Mouse (Mus musculus): Measurements from ENCODE around the gene Eef1akmt3. TPM values are rescaled to one million over a fixed set of nuclear protein-coding genes. Genes with fewer than 3 reads are reported as not detected.

The Eef1akmt3 gene
- polyA plus RNA-seq, 1 experiment from 2014 or later, result 0.33 TPM

GRCm38 (mm10) chr10:127018422-127018821, 22.9 kb downstream of the Eef1akmt3 start:
- Histone ChIP-seq H3K4me2 (no peak overlapping the region), H3K4me1 (no peaks in the 10 kb centered on the region), H3K36me3 (peaks cover 28% of the 10 kb centered on the region), H3K27ac (replicated peaks) (no peak overlapping the region), H3K9ac (no peak overlapping the region), H3K9me3 (no peaks in the 10 kb centered on the region), H3K4me3 (no peak overlapping the region), H3K27me3 (replicated peaks) (no peaks in the 10 kb centered on the region)
- no peak for ATAC-seq (ENCODE audit: extremely low read depth, insufficient number of reproducible peaks, low FRiP score, low TSS enrichment)
- 79% methylated on average over 16 of the region's 16 CpGs for WGBS

GRCm38 (mm10) chr10:127017071-127017470, 24.2 kb downstream of the Eef1akmt3 start:
- WGBS, result 26% methylated on average over 2 of the region's 2 CpGs

GRCm38 (mm10) chr10:127016488-127016887, 24.8 kb downstream of the Eef1akmt3 start:
- H3K27ac ChIP-seq (replicated peaks), result no peak overlapping the region
- peaks cover 24% of the 10 kb centered on the region for H3K36me3 ChIP-seq
- H3K9ac ChIP-seq, result no peak overlapping the region
- no peaks in the 10 kb centered on the region for H3K4me1 ChIP-seq
- no peak overlapping the region for H3K4me2 ChIP-seq
- H3K9me3 ChIP-seq, result no peaks in the 10 kb centered on the region
- no peaks in the 10 kb centered on the region for H3K27me3 ChIP-seq (replicated peaks)
- ATAC-seq (ENCODE audit: extremely low read depth, insufficient number of reproducible peaks, low FRiP score, low TSS enrichment), result no peak
- no peak overlapping the region for H3K4me3 ChIP-seq
- WGBS, result 50% methylated on average over 5 of the region's 5 CpGs

More at GRCm38 (mm10) chr10:127017071-127017470, 24.2 kb downstream of the Eef1akmt3 start:
- Histone ChIP-seq H3K4me2 (no peak overlapping the region), H3K36me3 (peaks cover 26% of the 10 kb centered on the region), H3K27me3 (replicated peaks) (no peaks in the 10 kb centered on the region), H3K27ac (replicated peaks) (no peak overlapping the region), H3K9ac (0 out of 2 replicates have a peak overlapping the region, but pooled peaks have one; percentile 24), H3K4me3 (no peak overlapping the region), H3K4me1 (no peaks in the 10 kb centered on the region), H3K9me3 (no peaks in the 10 kb centered on the region)
- no peak for ATAC-seq (ENCODE audit: extremely low read depth, insufficient number of reproducible peaks, low FRiP score, low TSS enrichment)

- Histone ChIP-seq H3K36me3 (peaks cover 22% of the 10 kb centered on the region), H3K9ac (no peak overlapping the region), H3K4me2 (no peak overlapping the region), H3K4me1 (no peaks in the 10 kb centered on the region), H3K9me3 (no peaks in the 10 kb centered on the region), H3K27me3 (replicated peaks) (no peaks in the 10 kb centered on the region), H3K4me3 (no peak overlapping the region), H3K27ac (replicated peaks) (no peak overlapping the region)
- 81% methylated on average over 7 of the region's 7 CpGs for whole genome bisulfite sequencing
- ATAC-seq (ENCODE audit: extremely low read depth, insufficient number of reproducible peaks, low FRiP score, low TSS enrichment), result no peak
These were observed 37.5 kb downstream of the Eef1akmt3 start for GRCm38 (mm10) chr10:127003806-127004205.

- peaks cover 27% of the 10 kb centered on the region for H3K36me3 ChIP-seq
- no peaks in the 10 kb centered on the region for H3K27me3 ChIP-seq (replicated peaks)
- H3K9me3 ChIP-seq, result no peaks in the 10 kb centered on the region
- no peak for ATAC-seq (ENCODE audit: extremely low read depth, insufficient number of reproducible peaks, low FRiP score, low TSS enrichment)
- WGBS, result 84% methylated on average over 8 of the region's 8 CpGs
- no peak overlapping the region for H3K27ac ChIP-seq (replicated peaks)
- H3K9ac ChIP-seq, result no peak overlapping the region
- no peaks in the 10 kb centered on the region for H3K4me1 ChIP-seq
- H3K4me3 ChIP-seq, result no peak overlapping the region
- H3K4me2 ChIP-seq, result no peak overlapping the region
These were observed 38.0 kb downstream of the Eef1akmt3 start for GRCm38 (mm10) chr10:127003334-127003733.

- WGBS, result 89% methylated on average over 5 of the region's 5 CpGs
- H3K36me3 ChIP-seq, result peaks cover 32% of the 10 kb centered on the region
- H3K4me3 ChIP-seq, result no peak overlapping the region
- ATAC-seq (ENCODE audit: extremely low read depth, insufficient number of reproducible peaks, low FRiP score, low TSS enrichment), result no peak
- no peaks in the 10 kb centered on the region for H3K27me3 ChIP-seq (replicated peaks)
- no peak overlapping the region for H3K27ac ChIP-seq (replicated peaks)
- no peak overlapping the region for H3K4me2 ChIP-seq
- 0 out of 2 replicates have a peak, but pooled peaks cover 1% of the 10 kb centered on the region for H3K4me1 ChIP-seq
- H3K9me3 ChIP-seq, result no peaks in the 10 kb centered on the region
- no peak overlapping the region for H3K9ac ChIP-seq
These were observed 38.5 kb downstream of the Eef1akmt3 start for GRCm38 (mm10) chr10:127002765-127003164.

GRCm38 (mm10) chr10:127002056-127002455, 39.3 kb downstream of the Eef1akmt3 start:
- 0 out of 2 replicates have a peak, but pooled peaks cover 7% of the 10 kb centered on the region for H3K4me1 ChIP-seq

GRCm38 (mm10) chr10:127001297-127001696, 40.0 kb downstream of the Eef1akmt3 start:
- H3K36me3 ChIP-seq, result peaks cover 41% of the 10 kb centered on the region
- H3K27ac ChIP-seq (replicated peaks), result no peak overlapping the region
- 0 out of 2 replicates have a peak, but pooled peaks cover 7% of the 10 kb centered on the region for H3K4me1 ChIP-seq
- H3K9me3 ChIP-seq, result no peaks in the 10 kb centered on the region
- H3K4me2 ChIP-seq, result no peak overlapping the region
- no peak overlapping the region for H3K4me3 ChIP-seq
- 81% methylated on average over 9 of the region's 9 CpGs for WGBS
- no peak for ATAC-seq (ENCODE audit: extremely low read depth, insufficient number of reproducible peaks, low FRiP score, low TSS enrichment)
- no peaks in the 10 kb centered on the region for H3K27me3 ChIP-seq (replicated peaks)
- no peak overlapping the region for H3K9ac ChIP-seq

More at GRCm38 (mm10) chr10:127002056-127002455, 39.3 kb downstream of the Eef1akmt3 start:
- H3K27me3 ChIP-seq (replicated peaks), result no peaks in the 10 kb centered on the region
- peaks cover 40% of the 10 kb centered on the region for H3K36me3 ChIP-seq
- WGBS, result 76% methylated on average over 1 of the region's 1 CpGs
- no peak for ATAC-seq (ENCODE audit: extremely low read depth, insufficient number of reproducible peaks, low FRiP score, low TSS enrichment)
- H3K4me2 ChIP-seq, result no peak overlapping the region
- H3K27ac ChIP-seq (replicated peaks), result no peak overlapping the region
- H3K9me3 ChIP-seq, result no peaks in the 10 kb centered on the region
- no peak overlapping the region for H3K4me3 ChIP-seq
- no peak overlapping the region for H3K9ac ChIP-seq

GRCm38 (mm10) chr10:127000529-127000928, 40.8 kb downstream of the Eef1akmt3 start, which contains the start of gene Avil:
TSS of gene Avil (plus strand) at chr10:127000709.
- no peak within 1 kb of the TSS for H3K4me3 ChIP-seq
- no peak for ATAC-seq (ENCODE audit: extremely low read depth, insufficient number of reproducible peaks, low FRiP score, low TSS enrichment)
- H3K27ac ChIP-seq (replicated peaks), result no peak within 1 kb of the TSS
- 73% methylated on average over 5 of the region's 5 CpGs for WGBS
- H3K27me3 ChIP-seq (replicated peaks), result no peaks in the 10 kb centered on the region
- no peak within 1 kb of the TSS for H3K4me2 ChIP-seq
- H3K4me1 ChIP-seq, result 0 out of 2 replicates have a peak, but pooled peaks cover 7% of the 10 kb centered on the region
- peaks cover 48% of the 10 kb centered on the region for H3K36me3 ChIP-seq
- no peak within 1 kb of the TSS for H3K9ac ChIP-seq
- H3K9me3 ChIP-seq, result no peaks in the 10 kb centered on the region

GRCm38 (mm10) chr10:126997340-126998113, 43.8 kb downstream of the Eef1akmt3 start:
- Histone ChIP-seq H3K4me2 (no peak overlapping the region), H3K27ac (replicated peaks) (no peak overlapping the region), H3K9me3 (no peaks in the 10 kb centered on the region), H3K9ac (no peak overlapping the region), H3K36me3 (peaks cover 78% of the 10 kb centered on the region), H3K4me3 (no peak overlapping the region), H3K4me1 (0 out of 2 replicates have a peak, but pooled peaks cover 7% of the 10 kb centered on the region), H3K27me3 (replicated peaks) (no peaks in the 10 kb centered on the region)
- 65% methylated on average over 13 of the region's 13 CpGs for WGBS
- ATAC-seq (ENCODE audit: extremely low read depth, insufficient number of reproducible peaks, low FRiP score, low TSS enrichment), result no peak

- 81% methylated on average over 3 of the region's 3 CpGs for WGBS
- Histone ChIP-seq H3K9me3 (no peaks in the 10 kb centered on the region), H3K36me3 (peaks cover 69% of the 10 kb centered on the region), H3K27ac (replicated peaks) (no peak overlapping the region), H3K4me3 (no peak overlapping the region), H3K27me3 (replicated peaks) (no peaks in the 10 kb centered on the region), H3K4me2 (no peak overlapping the region), H3K4me1 (peaks cover 37% of the 10 kb centered on the region), H3K9ac (no peak overlapping the region)
- no peak for ATAC-seq (ENCODE audit: extremely low read depth, insufficient number of reproducible peaks, low FRiP score, low TSS enrichment)
These were observed 47.7 kb downstream of the Eef1akmt3 start for GRCm38 (mm10) chr10:126993621-126994020.

GRCm38 (mm10) chr10:126991676-126992075, 49.6 kb downstream of the Eef1akmt3 start:
- no peak overlapping the region for H3K9ac ChIP-seq
- H3K4me2 ChIP-seq, result no peak overlapping the region
- no peaks in the 10 kb centered on the region for H3K27me3 ChIP-seq (replicated peaks)
- 53% methylated on average over 3 of the region's 3 CpGs for WGBS
- H3K36me3 ChIP-seq, result peaks cover 53% of the 10 kb centered on the region
- ATAC-seq (ENCODE audit: extremely low read depth, insufficient number of reproducible peaks, low FRiP score, low TSS enrichment), result no peak
- H3K4me3 ChIP-seq, result no peak overlapping the region
- no peak overlapping the region for H3K27ac ChIP-seq (replicated peaks)
- no peaks in the 10 kb centered on the region for H3K9me3 ChIP-seq
- peaks cover 50% of the 10 kb centered on the region for H3K4me1 ChIP-seq

All from heart, embryonic 13.5 days (tissue).